Mouse (Mus musculus) cerebellum, adult 2 months (tissue): ENCODE measurements around the gene Cela3b.

Experiments
- CTCF ChIP-seq: fragments of 200-500 bp; IDR thresholded peaks from 2 replicates; pipeline ENCODE4 v1.5.1; 2011; ENCODE audit warnings: low read depth, mild to moderate bottlenecking, control low read depth, low read length, moderate library complexity, borderline replicate concordance; ENCODE audit not compliant: insufficient read depth
- POLR2A ChIP-seq: fragments of 200-500 bp; IDR thresholded peaks from 2 replicates; pipeline ENCODE4 v1.6.1; 2011; ENCODE audit warnings: low read length, control low read depth, borderline replicate concordance; ENCODE audit not compliant: insufficient read depth

DNA sequence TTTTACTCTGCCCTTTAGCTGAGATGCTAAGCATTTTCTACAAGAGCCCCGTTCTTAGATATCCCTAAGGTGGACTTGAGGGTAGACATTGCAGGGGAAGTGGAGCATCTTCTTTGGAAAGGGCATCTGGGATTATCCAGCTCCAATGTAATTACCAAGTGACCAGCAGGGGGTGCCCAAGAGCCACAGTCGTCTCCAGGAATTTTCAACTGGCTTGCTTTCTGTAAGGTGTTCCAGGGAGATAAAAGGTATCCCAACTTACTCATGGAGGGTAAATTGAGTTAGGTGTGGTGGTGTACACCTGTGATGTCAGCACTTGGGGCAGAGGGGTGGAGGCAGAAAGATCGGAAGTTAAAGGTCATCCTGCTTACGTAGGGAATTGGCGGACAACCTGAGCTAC is 13.3 kb upstream of the Cela3b start:
- TF ChIP-seq POLR2A, result no peak
- TF ChIP-seq CTCF, result peak; percentile 82
